Mouse (Mus musculus): ENCODE results near the gene Lrrc8a. TPM values are rescaled to one million over a fixed set of nuclear protein-coding genes. Genes with fewer than 3 reads are reported as not detected.

The Lrrc8a gene
- polyA plus RNA-seq, 1 experiment, result 11.9 TPM

GRCm38 (mm10) chr2:30214745-30215144, 22.8 kb upstream of the Lrrc8a start:
- Histone ChIP-seq H3K4me3 (ENCODE audit: insufficient read depth, low read depth, low read length) (no peak overlapping the region), H3K27ac (replicated peaks; ENCODE audit: low read depth, low read length) (0 out of 2 replicates have a peak overlapping the region, but pooled peaks have one; percentile 4), H3K4me1 (ENCODE audit: control insufficient read depth, insufficient read depth, insufficient read length, low read length) (no peaks in the 10 kb centered on the region; the same call in 1 of the 2 replicates)

DNA sequence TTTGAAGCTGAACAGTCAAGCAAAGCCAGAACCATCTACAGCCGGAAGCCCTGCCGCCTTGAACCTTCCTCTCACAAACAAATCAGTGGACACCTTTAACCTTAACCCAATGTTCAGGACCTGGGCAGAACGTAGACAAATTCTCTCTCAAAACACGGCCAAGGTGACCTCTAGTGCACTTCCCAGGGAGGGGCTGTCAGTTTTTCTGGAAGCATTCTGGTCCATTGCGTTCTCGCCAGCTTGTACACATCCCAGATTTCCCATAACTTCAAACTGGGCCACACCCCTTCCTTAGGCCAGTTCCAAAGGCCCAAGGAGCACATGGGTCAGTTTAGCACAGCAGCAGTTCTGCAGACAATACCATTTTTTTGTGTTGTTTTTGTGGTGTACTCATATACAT, 22.0 kb upstream of the Lrrc8a start:
- no peak overlapping the region for H3K27ac ChIP-seq (replicated peaks; ENCODE audit: low read depth, low read length)
- H3K4me1 ChIP-seq (ENCODE audit: control insufficient read depth, insufficient read depth, insufficient read length, low read length), result no peaks in the 10 kb centered on the region; the same call in 1 of the 2 replicates
- no peak overlapping the region for H3K4me3 ChIP-seq (ENCODE audit: insufficient read depth, low read depth, low read length)

GRCm38 (mm10) chr2:30216293-30216692, 21.2 kb upstream of the Lrrc8a start:
- Histone ChIP-seq H3K4me3 (ENCODE audit: insufficient read depth, low read depth, low read length) (no peak overlapping the region), H3K27ac (replicated peaks; ENCODE audit: low read depth, low read length) (no peak overlapping the region), H3K4me1 (ENCODE audit: control insufficient read depth, insufficient read depth, insufficient read length, low read length) (no peaks in the 10 kb centered on the region; the same call in 1 of the 2 replicates)

DNA sequence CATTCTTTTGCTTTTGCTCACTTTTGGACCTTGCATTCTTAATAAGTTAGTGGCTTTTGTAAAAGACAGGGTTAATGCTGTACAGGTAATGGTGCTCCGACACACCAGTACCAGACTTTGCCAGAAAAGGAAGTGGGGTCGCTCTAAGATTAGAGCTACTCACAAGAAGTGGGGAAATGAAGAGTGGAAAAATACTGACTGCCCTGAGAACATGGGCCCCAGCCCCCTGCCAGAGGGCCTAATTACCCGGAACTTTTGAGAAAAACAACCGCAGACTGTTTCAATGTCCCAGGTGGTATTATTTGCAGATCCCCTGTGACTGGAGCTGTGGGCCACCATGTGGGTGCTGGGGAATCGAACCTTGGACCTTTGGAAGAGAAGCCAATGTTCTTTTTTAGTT, 1.9 kb upstream of the Lrrc8a start:
- H3K4me1 ChIP-seq (ENCODE audit: control insufficient read depth, insufficient read depth, insufficient read length, low read length), result peaks cover 7% of the 10 kb centered on the region
- H3K27ac ChIP-seq (replicated peaks; ENCODE audit: low read depth, low read length), result no peak overlapping the region
- no peak overlapping the region for H3K4me3 ChIP-seq (ENCODE audit: insufficient read depth, low read depth, low read length)

GRCm38 (mm10) chr2:30236426-30237198, 903 bp upstream of the Lrrc8a start:
- peak overlapping the region; percentile 88 for H3K27ac ChIP-seq (replicated peaks; ENCODE audit: low read depth, low read length)
- peaks cover 13% of the 10 kb centered on the region for H3K4me1 ChIP-seq (ENCODE audit: control insufficient read depth, insufficient read depth, insufficient read length, low read length)
- H3K4me3 ChIP-seq (ENCODE audit: insufficient read depth, low read depth, low read length), result peak overlapping the region; percentile 77

DNA sequence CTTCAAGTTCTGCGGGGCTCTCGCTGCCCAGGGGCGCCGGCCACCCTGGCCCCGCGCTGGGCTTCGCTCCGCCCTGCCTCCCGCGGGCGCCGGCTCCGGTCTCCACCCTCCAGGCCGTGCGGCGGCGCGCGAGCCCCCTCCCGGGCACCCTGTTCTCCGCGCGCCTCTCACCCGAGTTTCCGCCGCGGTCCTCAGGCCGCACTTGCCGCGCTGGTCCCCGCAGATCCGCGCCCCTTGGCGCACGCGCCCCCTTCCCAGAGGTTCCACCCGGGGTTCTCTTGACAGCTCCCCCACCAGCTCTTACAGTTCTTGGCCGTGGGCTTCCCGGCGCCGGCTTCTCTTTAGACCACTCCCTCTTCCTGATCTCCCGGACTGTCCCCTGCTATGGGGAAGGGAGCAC, 366 bp downstream of the Lrrc8a start:
- peaks cover 17% of the 10 kb centered on the region for H3K4me1 ChIP-seq (ENCODE audit: control insufficient read depth, insufficient read depth, insufficient read length, low read length)
- H3K4me3 ChIP-seq (ENCODE audit: insufficient read depth, low read depth, low read length), result peak overlapping the region; percentile 87

GRCm38 (mm10) chr2:30238906-30239465, 1.5 kb downstream of the Lrrc8a start:
- Histone ChIP-seq H3K4me1 (ENCODE audit: control insufficient read depth, insufficient read depth, insufficient read length, low read length) (peaks cover 23% of the 10 kb centered on the region), H3K27ac (replicated peaks; ENCODE audit: low read depth, low read length) (peak overlapping the region; percentile 98), H3K4me3 (ENCODE audit: insufficient read depth, low read depth, low read length) (peak overlapping the region; percentile 87)

More for the DNA sequence above, 366 bp downstream of the Lrrc8a start:
- peak overlapping the region; percentile 98 for H3K27ac ChIP-seq (replicated peaks; ENCODE audit: low read depth, low read length)

GRCm38 (mm10) chr2:30239777-30240176, 2.3 kb downstream of the Lrrc8a start:
- Histone ChIP-seq H3K4me3 (ENCODE audit: insufficient read depth, low read depth, low read length) (peak overlapping the region; percentile 87), H3K4me1 (ENCODE audit: control insufficient read depth, insufficient read depth, insufficient read length, low read length) (peaks cover 28% of the 10 kb centered on the region), H3K27ac (replicated peaks; ENCODE audit: low read depth, low read length) (peak overlapping the region; percentile 98)

GRCm38 (mm10) chr2:30240267-30240666, 2.8 kb downstream of the Lrrc8a start, which contains the start of gene Gm28035:
Gene Gm28035 (plus strand): TSS chr2:30240567.
- H3K27ac ChIP-seq (replicated peaks; ENCODE audit: low read depth, low read length), result peak within 1 kb of the TSS; percentile 98
- peak within 1 kb of the TSS; percentile 87 for H3K4me3 ChIP-seq (ENCODE audit: insufficient read depth, low read depth, low read length)
- H3K4me1 ChIP-seq (ENCODE audit: control insufficient read depth, insufficient read depth, insufficient read length, low read length), result peaks cover 31% of the 10 kb centered on the region

DNA sequence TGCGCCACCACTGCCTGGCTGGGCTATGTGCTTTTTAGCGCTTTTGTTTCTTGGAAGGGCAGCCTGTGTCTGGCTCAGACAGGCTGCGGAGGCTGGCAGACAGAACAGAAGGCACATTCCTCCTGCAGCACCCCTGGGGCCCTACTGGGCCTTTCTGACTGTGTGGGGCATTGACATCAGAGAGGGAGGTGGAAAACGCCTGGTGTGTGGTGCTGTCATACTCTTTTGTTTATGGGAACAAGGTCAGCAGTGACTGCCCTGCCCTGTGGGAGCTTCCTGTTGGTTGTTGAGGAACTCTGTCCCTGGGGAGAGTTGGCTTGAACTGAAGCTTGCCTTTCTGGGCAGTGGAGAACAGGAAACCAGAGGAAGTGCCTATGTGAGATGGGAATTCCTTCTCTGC, 5.0 kb downstream of the Lrrc8a start:
- no peak overlapping the region for H3K4me3 ChIP-seq (ENCODE audit: insufficient read depth, low read depth, low read length)
- peaks cover 35% of the 10 kb centered on the region for H3K4me1 ChIP-seq (ENCODE audit: control insufficient read depth, insufficient read depth, insufficient read length, low read length)
- peak overlapping the region; percentile 93 for H3K27ac ChIP-seq (replicated peaks; ENCODE audit: low read depth, low read length)

GRCm38 (mm10) chr2:30243391-30243790, 5.9 kb downstream of the Lrrc8a start:
- Histone ChIP-seq H3K27ac (replicated peaks; ENCODE audit: low read depth, low read length) (peak overlapping the region; percentile 88), H3K4me3 (ENCODE audit: insufficient read depth, low read depth, low read length) (no peak overlapping the region), H3K4me1 (ENCODE audit: control insufficient read depth, insufficient read depth, insufficient read length, low read length) (peaks cover 38% of the 10 kb centered on the region)

DNA sequence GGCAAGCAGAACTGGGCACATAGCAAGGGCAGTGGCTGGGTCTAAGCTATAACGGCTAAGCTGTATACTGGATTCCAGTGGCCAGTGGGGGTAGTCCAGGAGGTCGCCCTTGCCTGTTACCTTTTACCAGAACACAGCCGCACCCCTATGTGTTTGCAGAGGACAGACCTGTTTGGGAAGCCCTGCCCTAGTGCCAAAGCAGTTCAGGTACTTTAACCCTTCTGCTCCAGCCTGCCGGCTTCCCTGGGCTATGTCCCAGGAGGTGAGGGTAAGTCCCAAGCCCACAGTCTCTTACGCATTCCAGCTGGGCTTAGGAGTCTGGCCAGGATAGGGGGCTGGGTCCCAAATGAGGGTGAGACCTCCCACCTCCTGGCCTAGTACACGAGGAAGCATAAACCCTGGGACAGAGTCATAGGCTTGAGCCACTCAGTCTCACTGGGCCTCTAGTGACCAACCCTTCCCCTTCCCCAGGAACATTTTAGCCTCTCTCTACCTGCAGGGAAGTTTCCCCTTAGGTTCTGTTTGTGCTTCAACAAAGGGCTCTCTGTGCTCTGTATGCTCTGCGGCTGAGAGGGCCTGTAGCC, 7.2 kb downstream of the Lrrc8a start:
- Histone ChIP-seq H3K27ac (replicated peaks; ENCODE audit: low read depth, low read length) (peak overlapping the region; percentile 9), H3K4me3 (ENCODE audit: insufficient read depth, low read depth, low read length) (no peak overlapping the region)

DNA sequence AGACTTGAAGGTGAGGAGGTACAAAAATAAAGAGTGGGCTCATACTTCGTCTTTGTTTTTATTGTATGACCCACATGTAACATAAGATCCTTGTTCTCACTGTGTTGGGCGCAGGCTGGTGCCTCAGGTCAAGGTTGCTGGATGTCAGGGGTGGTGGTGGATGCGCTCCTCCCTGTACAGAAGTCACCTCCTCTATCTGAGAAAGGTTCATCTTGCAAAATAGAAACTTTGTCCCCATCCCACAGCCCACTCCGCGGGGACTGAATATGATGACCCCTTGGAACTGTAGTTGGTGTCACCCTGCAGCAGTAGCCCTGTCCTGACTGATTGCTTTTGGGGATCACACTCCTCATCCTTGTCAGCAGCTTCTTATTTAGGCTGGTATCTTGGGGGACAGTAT, 9.5 kb downstream of the Lrrc8a start:
- H3K4me1 ChIP-seq (ENCODE audit: control insufficient read depth, insufficient read depth, insufficient read length, low read length), result peaks cover 37% of the 10 kb centered on the region
- H3K27ac ChIP-seq (replicated peaks; ENCODE audit: low read depth, low read length), result no peak overlapping the region
- no peak overlapping the region for H3K4me3 ChIP-seq (ENCODE audit: insufficient read depth, low read depth, low read length)

More for the DNA sequence above, 7.2 kb downstream of the Lrrc8a start:
- peaks cover 33% of the 10 kb centered on the region for H3K4me1 ChIP-seq (ENCODE audit: control insufficient read depth, insufficient read depth, insufficient read length, low read length)

GRCm38 (mm10) chr2:30247681-30248080, 10.2 kb downstream of the Lrrc8a start:
- no peak overlapping the region for H3K27ac ChIP-seq (replicated peaks; ENCODE audit: low read depth, low read length)
- no peak overlapping the region for H3K4me3 ChIP-seq (ENCODE audit: insufficient read depth, low read depth, low read length)
- peaks cover 40% of the 10 kb centered on the region for H3K4me1 ChIP-seq (ENCODE audit: control insufficient read depth, insufficient read depth, insufficient read length, low read length)

DNA sequence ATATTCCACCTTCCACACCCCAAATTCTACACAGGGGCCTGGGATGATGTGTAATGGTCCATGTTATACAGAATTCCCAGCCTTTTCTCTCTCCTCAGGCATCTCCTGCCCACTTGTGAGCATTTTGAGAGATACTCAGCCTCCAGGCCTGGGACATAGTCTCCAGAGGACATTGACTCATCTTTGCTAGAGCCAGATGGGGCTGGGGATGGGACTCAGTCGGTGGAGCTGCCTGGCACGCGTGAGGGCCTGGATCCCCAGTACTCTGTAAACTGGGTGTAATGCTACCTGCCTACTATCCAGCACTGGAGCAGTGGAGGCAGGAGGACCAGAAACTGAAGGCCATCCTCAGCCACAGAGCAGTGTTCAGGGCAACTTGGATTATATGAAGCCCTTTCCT, 11.7 kb downstream of the Lrrc8a start:
- no peak overlapping the region for H3K4me3 ChIP-seq (ENCODE audit: insufficient read depth, low read depth, low read length)
- H3K4me1 ChIP-seq (ENCODE audit: control insufficient read depth, insufficient read depth, insufficient read length, low read length), result peaks cover 34% of the 10 kb centered on the region
- no peak overlapping the region for H3K27ac ChIP-seq (replicated peaks; ENCODE audit: low read depth, low read length)

Data from brown adipose tissue, adult 24 weeks (tissue).